Mouse (Mus musculus) adrenal gland, postnatal 4 days (tissue): ENCODE results near the gene Cdca7l. TPM values are rescaled to one million over a fixed set of nuclear protein-coding genes. Genes with fewer than 3 reads are reported as not detected.
"Not testable (repeated sequence)": the region's sequence is repeated elsewhere in the genome, so short reads cannot be mapped to it uniquely, and the experiment has no call there.

ENCODE experiments used
- DNase-seq, 2 experiments: peaks; one replicate each; pipeline ENCODE4 v3.0.0; 2021 to 2022; ENCODE audit warnings: low spot score in 2 of 2, mixed read lengths in 2 of 2
- total RNA-seq, 2 experiments: library from RNA; stranded (reverse); gene quantifications; 2 replicates each; pipeline ENCODE4 v1.2.3; 2021

The Cdca7l gene
- total RNA-seq, 2 experiments from 2014 or later = 20.2 to 21.8 TPM

DNA sequence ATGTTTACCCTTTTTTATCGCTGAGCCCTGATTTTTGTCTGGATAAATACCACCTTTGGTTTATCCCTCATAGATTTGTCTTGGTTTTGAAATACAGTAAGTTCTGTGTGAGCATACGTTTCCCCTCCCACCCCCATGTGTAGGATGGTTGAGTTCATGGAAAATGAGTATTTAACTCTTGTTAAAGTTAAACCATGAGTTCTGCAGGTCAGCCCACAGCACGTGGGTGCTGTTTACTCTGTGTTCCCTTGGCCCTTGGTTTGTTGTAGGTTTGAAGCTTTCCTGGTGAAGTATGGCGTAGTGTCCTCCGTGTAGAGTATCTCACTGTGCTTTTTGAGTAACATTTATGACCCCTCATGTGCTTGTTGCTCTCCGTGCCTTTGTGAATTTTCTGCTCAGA lies 53.8 kb downstream of the Cdca7l start:
- no peak for DNase-seq

DNA sequence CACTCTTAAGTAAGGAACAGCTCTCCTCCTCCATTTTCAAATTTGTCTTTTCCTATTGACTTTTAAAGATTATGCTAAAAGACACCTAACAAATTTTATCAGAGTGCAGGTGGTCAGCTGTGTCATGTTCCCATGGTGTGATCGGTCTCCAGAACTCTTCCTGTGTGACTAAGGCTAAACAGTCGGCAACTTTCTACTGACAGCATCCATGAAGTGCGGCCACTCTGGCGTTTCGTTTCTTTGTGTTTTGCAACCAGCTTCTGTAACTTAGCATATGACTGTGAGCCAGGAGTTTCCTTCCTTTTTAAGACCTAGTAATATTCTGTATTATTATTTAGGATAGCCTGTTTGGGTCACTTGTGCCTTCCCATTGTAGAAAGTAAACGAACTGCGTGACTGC lies 56.8 kb downstream of the Cdca7l start:
- DNase-seq = no peak

- DNase-seq = no peak
Measured at GRCm38 (mm10) chr12:117861249-117861648, 57.2 kb downstream of the Cdca7l start.

GRCm38 (mm10) chr12:117862655-117863054 lies 58.6 kb downstream of the Cdca7l start:
- DNase-seq = no peak

- no peak for DNase-seq
Measured at GRCm38 (mm10) chr12:117867708-117868564, 63.8 kb downstream of the Cdca7l start.

GRCm38 (mm10) chr12:117872265-117872664 lies 68.2 kb downstream of the Cdca7l start:
- no peak for DNase-seq

GRCm38 (mm10) chr12:117878341-117878740 lies 74.3 kb downstream of the Cdca7l start:
- no peak for DNase-seq

- DNase-seq = no peak
Measured at GRCm38 (mm10) chr12:117884627-117885026, 80.5 kb downstream of the Cdca7l start.

- no peak for DNase-seq
Measured at GRCm38 (mm10) chr12:117887422-117887821, 83.3 kb downstream of the Cdca7l start.

DNA sequence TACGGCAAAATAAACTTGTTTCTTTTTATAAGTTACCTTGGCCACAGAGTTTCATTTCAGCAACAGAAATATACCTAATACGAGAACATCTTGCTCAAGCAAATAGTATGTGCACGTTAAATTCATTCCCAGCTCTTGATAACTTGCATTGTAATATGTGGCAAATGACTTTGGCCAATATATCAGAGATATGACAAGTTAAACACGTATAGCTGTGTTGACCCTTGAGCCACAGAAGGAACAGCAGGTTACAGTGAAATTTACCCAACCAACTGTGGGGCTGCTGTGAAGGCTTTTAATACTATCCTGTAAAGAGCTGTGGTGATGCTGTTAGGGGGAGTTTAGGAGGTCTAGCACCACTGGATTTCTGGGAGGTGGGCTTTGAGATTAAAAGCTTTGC lies 96.7 kb downstream of the Cdca7l start:
- DNase-seq = not testable (repeated sequence)

GRCm38 (mm10) chr12:117901352-117901751 lies 97.3 kb downstream of the Cdca7l start:
- DNase-seq = not testable (repeated sequence)

DNA sequence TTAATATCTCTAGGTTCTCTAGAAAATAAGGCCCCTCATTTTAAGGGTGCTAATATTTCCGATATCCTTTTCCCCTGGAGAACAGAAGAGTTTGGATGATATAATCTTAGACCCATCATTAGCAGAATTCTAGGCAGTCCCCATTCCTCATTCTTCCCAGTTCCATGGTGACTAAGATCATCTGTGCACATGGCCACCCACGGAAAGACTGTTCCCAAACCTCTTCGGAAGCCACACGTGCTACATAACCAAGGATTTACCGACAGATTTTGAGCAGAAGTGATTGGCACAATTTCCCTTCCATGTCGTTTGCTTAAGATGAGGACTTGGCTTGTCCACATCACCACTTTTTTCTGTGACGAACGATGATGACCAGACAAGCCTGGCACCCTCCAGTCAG lies 99.6 kb downstream of the Cdca7l start:
- no peak for DNase-seq

GRCm38 (mm10) chr12:117905232-117905840 lies 101.2 kb downstream of the Cdca7l start:
- DNase-seq = not testable (repeated sequence)

DNA sequence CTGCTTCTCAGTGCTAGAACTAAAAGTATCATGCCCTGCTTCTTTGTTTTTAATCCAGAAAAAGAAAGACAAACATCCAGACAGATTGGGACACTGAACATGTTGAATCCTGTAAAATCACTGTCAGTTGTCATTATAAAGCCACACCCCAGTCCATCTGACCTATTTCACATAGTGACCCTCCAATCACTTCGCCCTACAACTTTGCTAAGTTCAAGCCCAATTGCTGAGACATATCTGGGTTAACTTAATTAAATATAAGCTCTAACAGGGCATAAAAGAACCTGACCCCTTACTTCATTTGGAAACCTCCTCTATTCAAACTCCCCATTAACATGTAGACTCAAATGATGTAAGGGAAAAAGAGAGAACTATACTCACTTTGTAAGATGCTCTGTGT lies 107.3 kb downstream of the Cdca7l start:
- DNase-seq = no peak

DNA sequence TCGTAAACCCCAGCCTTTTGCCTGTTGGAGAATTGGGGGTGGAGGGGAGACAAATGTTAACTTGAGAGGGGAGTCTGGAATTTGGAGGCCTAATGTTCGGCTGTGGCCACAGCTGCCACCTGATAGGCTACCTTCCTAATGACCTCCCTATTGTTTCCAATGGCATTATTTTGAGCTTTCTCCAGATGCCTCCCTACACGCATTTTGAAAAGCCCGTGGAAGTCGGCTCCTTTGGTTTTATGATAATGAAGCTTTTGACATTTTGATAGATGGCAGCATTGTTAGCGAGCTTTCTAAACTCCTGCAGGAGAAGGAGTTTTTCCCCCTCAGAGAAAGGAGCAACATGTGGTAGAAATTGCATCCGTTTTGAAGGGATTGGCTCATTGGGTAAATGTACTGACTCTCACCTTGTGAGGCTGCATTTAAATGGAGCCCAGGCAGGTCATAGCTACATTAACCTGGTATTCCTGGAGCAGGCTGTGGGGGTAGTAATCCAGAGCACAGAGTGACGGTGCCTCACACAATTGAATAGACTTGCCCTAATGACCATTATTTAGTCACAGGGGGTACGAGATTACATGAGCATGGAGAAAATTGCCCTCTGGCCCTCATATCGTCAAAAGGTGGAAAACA lies 110.6 kb downstream of the Cdca7l start:
- DNase-seq = no peak

GRCm38 (mm10) chr12:117915826-117916588 lies 111.9 kb downstream of the Cdca7l start:
- DNase-seq = no peak
